Mouse (Mus musculus) lung, adult 18-20 months (tissue): ENCODE measurements at regions not wholly inside any gene's neighbourhood (a gene's known extent, or its start where the extent isn't known, plus 50 kb on each side); places are given as distances from the start of the nearest gene placed in this dataset.
A peak's percentile ranks its signal among the peaks of the same experiment; 100 is the strongest.

ENCODE experiments used
- DNase-seq, 2 experiments: peaks; one replicate each; pipeline ENCODE4 v3.0.0; 2022; ENCODE audit warnings: mixed read lengths in 2 of 2

DNA sequence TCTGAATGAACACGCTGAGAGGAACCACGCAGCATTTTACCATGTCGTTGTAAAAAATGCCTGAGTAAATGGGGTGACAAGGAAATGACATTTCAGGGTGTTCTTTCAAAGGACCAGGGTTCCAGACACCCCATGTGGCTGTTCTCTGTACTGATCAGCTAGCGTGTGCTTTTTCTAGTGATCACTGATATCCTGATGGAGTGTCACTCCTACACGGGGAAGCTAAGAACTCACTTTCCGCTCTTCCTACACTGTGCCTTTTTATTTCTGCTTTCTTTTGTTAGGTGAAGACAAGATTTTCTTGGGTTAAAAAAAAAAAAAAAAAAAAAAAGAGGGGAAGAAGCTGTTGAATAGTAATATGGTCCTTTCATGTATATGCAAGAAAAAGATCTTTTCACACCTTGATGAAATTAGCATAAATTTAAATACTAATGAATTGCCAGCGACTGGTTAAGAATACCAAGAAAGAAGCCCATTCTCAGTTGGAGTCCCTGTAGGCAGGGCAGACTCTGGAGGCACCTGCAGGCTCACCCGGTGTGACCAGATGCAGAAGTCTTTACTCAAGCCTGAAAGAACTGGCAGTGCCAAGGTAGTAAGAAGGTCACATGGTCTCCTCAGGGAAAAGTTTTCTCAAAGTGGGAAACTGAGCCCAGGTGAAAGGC lies 270.2 kb upstream of the Irx2 start:
- no peak for DNase-seq

DNA sequence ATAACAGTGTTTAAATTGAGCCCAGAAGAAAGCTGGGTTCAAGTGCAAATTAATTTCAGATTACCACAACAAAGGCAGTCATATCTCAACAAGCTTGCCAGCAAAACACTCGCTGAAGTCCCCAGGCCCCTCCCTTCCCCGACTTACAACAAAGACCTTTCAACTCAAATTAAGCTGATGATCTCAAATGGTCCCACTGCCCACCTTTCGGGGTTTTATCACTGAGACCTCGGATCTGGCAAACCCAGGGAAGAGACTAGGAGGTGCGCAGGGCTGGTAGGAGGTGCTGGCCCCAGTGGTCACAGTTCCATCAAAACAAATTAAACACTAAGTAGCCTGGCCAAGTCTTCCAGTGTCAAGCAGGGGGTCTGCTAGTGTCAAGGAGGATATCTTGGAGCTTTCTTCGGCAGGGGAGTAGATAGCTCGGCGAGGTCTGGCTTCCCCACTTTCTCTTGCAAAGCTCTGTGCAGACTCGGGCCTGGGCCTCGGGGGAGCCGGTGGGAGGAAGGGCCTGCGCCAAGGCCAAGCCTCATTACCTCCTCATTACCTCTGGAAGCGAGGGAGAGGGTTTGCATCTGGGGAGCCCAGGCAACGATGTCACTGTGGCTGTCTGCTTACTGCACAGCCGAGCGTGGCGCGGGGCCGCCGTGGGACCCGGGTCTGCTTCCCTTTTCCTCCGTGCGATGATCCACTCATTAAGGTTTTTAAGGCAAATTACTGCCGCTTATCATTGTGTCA lies 262.9 kb upstream of the Irx2 start:
- no peak for DNase-seq

- DNase-seq: no peak
These were observed 262.3 kb upstream of the Irx2 start for GRCm38 (mm10) chr13:72366281-72366680.

- DNase-seq: peak in 1 of 2 experiments; percentile 6
These were observed 258.5 kb upstream of the Irx2 start for GRCm38 (mm10) chr13:72370131-72370530.

GRCm38 (mm10) chr13:72370997-72371396 lies 257.6 kb upstream of the Irx2 start:
- DNase-seq: peak; percentile 28 to 67

GRCm38 (mm10) chr13:72393366-72393765 lies 235.3 kb upstream of the Irx2 start:
- peak; percentile 42 to 44 for DNase-seq

GRCm38 (mm10) chr13:72400677-72401076 lies 227.9 kb upstream of the Irx2 start:
- no peak for DNase-seq

- DNase-seq: no peak
These were observed 219.2 kb upstream of the Irx2 start for GRCm38 (mm10) chr13:72409238-72409965.

- no peak for DNase-seq
These were observed 216.0 kb upstream of the Irx2 start for GRCm38 (mm10) chr13:72412656-72413055.

DNA sequence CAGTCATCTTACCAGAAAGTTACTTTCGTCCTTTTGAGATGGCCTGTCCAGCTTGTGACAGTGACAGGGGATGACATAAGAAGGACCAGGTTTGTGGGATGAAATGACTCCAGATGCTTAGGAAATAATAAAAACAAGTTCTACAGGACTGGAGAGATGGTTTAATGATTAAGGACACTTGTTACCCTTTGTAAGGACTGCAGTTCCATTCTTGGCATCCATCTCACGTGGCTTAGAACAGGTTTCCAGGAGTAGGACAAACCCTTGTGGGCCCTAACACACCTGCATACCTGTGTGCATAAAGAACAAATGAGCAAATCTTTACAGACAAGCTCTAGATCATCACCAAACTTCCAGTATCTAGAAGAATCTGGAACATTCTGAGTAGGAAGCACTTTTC lies 211.6 kb upstream of the Irx2 start:
- DNase-seq: no peak

GRCm38 (mm10) chr13:72417816-72418215 lies 210.8 kb upstream of the Irx2 start:
- DNase-seq: no peak

GRCm38 (mm10) chr13:72418285-72418684 lies 210.3 kb upstream of the Irx2 start:
- no peak for DNase-seq

DNA sequence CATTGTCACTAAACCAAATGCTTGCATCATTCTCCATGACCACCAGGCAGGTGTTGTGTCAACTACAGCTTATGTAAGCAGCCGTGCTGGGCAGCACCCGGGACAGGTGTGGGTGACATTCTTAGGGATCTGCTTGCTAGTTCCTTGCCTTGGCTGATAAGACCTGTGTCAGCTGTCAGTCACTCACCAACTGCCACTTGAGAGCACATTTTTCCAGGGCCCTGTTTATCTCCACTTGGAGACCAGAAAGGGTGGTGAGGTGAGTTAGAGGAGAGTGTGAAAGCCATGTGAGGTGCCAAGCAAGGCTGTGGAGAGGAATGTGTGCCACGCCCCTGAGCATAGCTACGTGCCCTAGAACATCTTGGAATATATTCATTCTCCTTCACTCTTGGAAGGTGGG lies 209.1 kb upstream of the Irx2 start:
- peak; percentile 9 to 48 for DNase-seq

DNA sequence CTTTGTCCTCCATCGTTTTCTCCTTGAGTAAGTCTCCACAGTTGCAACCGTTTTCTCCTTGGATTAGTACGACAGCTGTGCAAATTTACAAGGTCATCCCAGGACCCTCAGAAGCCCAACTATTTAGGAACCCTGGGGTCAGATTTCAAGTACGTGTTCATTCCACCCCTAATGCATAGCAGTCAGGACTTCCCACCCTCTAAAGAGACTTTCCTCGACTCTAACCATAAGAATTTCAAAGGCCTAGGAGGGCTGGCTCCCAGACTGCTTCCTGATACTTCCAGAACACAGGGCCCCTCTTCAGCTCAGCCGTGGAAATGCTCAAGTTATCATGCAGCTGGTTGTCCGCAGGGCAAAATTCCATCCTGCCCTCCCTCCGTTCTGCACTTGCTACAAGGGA lies 202.7 kb upstream of the Irx2 start:
- DNase-seq: no peak

- DNase-seq: no peak
These were observed 183.3 kb upstream of the Irx2 start for GRCm38 (mm10) chr13:72445336-72445735.

DNA sequence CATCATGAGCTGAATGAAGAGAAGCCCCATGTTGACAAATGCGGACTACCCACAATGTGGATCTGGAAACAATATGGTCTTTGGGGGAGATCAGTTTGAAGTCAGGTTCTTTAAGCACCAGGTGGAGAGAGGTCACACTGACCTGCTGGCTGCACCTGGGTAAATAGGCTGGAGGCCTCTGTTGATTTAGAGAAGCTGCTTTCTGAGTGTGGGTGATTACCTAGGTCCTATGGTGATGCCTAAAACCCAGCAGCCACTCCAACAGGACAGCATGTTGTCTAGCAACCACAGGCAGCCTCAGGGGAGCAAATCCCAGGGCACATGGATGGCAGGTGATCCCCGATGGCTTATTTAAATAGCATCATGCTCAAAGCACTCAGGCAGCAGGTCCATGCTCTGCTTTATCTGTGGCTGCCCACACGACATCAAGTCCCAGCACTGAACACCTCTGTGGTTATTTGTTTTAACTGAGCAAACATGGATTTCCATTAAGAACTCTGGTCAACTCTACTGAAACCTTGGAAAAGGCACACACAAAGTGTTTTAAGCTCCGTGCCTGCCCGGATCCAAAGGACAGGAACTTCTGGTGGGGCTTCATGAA lies 180.1 kb upstream of the Irx2 start:
- DNase-seq: no peak

DNA sequence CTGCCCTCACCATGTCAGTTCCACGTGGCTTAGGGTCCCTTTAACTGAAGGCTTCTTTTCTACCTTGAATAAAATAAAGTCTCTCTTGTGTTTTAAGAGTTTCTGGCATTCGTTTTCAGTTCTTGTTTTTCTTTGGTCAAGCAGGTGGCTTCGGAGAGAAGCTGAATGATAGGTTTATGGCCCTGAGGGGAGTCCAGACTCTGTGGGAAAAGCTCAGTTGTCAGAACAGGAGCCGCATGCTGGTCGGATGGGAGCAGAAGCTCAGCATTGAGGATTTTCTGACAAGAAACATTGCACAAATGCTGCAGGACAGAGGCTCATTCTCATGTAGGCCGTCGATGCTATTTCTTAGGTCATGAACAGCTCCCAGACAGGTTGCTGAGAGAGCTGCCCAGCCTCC lies 133.3 kb upstream of the Irx2 start:
- DNase-seq: no peak

- DNase-seq: no peak
These were observed 131.6 kb upstream of the Irx2 start for GRCm38 (mm10) chr13:72497036-72497435.

GRCm38 (mm10) chr13:72497521-72497920 lies 131.1 kb upstream of the Irx2 start:
- DNase-seq: no peak

- DNase-seq: no peak
These were observed 122.7 kb upstream of the Irx2 start for GRCm38 (mm10) chr13:72505954-72506353.

DNA sequence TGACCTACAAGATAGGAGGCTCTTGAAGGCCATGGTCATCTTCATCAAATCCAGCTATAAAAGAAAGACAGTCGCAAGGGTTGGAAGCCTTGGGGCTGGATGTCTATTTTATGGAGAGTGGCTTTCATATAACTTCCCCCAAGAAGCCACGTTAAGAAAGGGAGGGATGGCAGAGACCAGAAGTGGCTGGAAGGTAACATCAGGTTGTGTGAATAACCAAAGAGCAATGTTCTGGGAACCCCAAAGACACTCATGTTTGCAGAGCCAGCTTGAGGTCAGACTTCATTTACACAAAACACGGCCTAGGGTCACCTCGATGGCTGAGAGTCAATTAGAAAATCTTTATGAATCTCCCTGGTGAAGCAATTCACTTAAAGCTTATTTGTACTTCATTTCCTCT lies 90.0 kb upstream of the Irx2 start:
- DNase-seq: no peak

- no peak for DNase-seq
These were observed 86.9 kb upstream of the Irx2 start for GRCm38 (mm10) chr13:72541706-72542105.

GRCm38 (mm10) chr13:72557951-72558350 lies 70.7 kb upstream of the Irx2 start:
- DNase-seq: no peak

DNA sequence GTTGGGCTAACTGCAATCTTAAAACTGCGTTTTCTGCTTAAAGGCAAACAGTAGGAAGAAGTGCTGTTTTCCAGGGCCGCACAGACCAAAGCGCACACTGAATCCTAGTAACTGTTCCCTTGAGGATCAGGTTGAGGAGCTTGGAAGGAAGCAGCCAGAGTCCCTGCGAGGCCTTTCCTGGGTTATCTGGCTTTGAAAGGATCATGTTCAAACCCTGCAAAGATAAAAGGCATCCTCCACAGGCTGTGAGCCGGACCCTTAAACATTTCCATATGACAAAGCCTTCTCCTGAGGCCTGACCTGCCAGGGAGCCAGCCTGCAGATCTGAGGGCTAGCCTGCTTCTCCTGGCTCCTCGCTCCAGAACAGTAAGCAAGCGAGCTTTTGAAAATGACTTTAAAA lies 56.7 kb upstream of the Irx2 start:
- no peak for DNase-seq
